Mouse (Mus musculus) c-Kit-positive CD71-negative TER-119-negative erythroid progenitor cells, embryonic 14.5 days (primary cell): ENCODE data around the gene Fndc1.

Experiments
- DNase-seq: peaks from one replicate; pipeline ENCODE4 v3.0.0-alpha.2; 2013; ENCODE audit warnings: low read depth

Fndc1 gene

DNA sequence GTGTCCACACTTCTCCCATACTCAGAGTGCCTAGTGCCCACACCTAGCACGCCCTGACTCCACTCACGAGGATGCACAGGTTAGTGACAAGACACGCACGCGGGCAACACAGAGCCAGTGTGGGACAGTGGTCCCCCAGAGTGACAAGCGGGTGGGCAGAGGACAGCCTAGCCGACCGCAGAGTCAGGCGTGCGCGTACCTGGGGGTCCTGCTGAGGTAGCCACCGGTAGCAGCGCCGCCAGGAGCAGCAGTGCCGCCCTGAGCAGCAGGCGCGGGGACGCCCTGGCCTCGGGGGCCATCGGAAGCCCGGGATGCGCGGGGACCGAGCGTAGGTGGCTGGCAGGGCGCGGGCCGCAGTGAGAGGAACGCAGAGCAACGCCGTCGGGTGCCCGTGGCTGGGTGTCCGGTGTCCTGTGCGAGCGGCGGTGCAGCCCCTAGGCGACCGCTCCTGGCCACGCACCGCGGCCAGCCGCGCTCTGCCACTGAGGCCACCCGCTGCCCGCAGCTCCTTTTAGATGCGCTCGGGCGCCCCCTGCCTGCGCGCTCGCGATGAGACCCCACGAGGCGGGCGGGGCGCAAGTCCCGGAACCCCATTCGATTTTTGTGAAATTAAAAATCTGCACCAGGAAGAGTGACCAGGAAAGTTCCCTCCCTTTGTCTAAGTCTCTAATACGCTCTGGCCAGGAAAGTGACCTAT is at the start of gene Fndc1:
Gene Fndc1, minus strand, starts transcription at position 484 of the 697 bp plus-strand sequence.
- DNase-seq, result peak; percentile 20

- no peak for DNase-seq
Observed at GRCm38 (mm10) chr17:7876541-7876940, 49.4 kb upstream of the Fndc1 start.

- no peak for DNase-seq
Observed at GRCm38 (mm10) chr17:7875941-7876461, 48.9 kb upstream of the Fndc1 start.

GRCm38 (mm10) chr17:7874776-7875531 is 47.9 kb upstream of the Fndc1 start:
- no peak for DNase-seq

- DNase-seq, result no peak
Observed at GRCm38 (mm10) chr17:7873382-7873781, 46.3 kb upstream of the Fndc1 start.

DNA sequence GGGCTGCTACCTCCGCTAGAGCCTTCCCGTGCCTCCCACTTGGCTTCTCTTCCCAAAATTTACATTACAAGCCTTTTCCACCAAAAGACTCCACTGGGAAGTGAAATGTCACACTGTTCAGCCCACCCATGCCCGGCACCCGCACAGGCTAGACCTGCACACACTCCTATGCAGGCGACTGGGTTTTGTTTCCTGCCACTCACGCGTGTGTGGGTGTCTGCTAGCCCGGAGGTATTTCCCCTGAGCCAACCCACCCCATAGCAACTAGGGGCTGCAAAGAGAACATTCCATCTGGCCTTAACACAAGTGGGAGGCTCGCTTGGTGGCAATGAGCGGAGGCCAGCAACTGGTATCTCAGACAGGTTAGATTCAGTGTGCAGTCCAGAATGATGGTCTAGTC is 44.7 kb upstream of the Fndc1 start:
- DNase-seq, result no peak

DNA sequence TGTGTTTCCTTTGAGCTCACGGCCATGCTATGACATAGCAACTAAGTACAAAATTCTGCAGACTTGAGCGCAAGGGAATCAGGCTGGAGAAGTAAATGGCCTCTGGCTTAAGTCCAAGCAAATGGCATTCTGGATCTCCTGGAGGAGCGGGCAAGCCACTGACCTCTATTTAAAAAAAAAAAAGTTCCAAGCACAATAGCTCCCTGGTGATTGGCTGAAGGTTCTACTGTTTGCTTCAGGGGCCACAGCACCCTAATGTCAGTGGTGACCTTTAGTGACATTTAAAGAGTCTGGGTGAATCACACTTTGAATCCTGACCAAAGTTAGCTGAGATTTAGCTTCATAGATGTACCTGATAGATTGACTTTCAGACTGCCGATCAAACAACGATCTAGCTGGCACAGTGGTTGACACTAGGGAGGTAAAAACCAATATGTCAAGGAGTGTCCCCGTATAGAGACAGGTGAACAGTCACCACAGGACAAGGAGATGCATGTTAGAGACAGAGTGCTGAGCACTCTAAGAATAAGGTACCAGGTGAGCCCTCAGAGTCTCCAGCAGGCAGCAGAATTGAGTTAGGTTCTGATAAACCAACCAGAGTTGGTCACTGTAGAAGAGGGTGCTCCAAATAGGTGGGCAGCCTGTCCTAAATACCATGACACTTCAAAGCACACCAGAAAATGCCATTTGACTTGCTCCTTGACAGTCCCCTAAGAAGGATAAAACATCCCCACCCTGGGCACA is 43.9 kb upstream of the Fndc1 start:
- DNase-seq, result no peak

DNA sequence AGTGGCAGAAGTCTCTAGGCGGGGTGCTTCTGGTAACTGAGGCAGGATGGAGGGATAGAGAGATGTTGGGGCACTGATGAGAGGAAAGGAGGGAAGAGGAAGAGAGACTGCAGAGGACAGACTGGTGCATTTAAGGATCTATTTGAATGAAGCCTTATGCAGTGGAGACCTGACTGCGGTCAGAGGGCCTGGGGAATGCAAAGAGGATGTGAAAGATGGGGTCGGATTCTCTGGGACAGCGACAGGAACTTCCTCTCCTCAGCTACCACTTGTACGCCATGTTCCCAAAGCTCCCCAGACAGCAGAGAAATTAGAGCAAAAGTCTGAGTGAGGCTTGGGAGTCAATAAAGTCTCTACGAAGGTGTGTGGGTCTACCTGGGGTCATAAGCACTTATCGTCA is 42.0 kb upstream of the Fndc1 start:
- no peak for DNase-seq

GRCm38 (mm10) chr17:7868631-7869030 is 41.5 kb upstream of the Fndc1 start:
- DNase-seq, result peak; percentile 65

- peak; percentile 46 for DNase-seq
Observed at GRCm38 (mm10) chr17:7864740-7865139, 37.6 kb upstream of the Fndc1 start.

- DNase-seq, result peak; percentile 66
Observed at GRCm38 (mm10) chr17:7863745-7864144, 36.6 kb upstream of the Fndc1 start.

DNA sequence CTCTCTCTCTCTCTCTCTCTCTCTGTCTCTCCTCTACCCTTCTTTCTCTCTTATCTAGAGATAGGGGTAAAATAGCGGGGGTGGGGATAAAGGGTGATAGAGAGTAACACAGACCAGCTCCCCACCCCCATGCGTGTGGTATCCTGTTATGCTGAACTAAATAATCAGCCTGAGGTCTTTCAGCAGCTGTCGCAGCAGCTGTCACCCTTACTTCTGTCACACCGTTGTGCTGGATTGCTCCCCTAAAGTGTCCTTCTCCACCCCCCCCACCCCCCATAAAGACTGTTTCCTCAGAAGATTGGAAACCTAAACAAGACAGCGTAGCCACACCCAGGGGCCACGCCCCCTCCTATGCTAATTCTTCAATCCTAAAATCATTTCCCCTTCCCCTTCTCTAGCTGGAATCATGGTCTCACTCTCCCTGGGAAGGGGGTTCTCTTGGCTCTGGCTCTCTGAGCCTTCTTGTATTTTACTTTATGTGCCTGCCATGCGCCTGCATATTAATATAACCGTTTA is 33.8 kb upstream of the Fndc1 start:
- DNase-seq, result no peak

GRCm38 (mm10) chr17:7857658-7858057 is 30.6 kb upstream of the Fndc1 start:
- DNase-seq, result no peak

GRCm38 (mm10) chr17:7855851-7856250 is 28.7 kb upstream of the Fndc1 start:
- DNase-seq, result no peak

GRCm38 (mm10) chr17:7851979-7852378 is 24.9 kb upstream of the Fndc1 start:
- DNase-seq, result no peak

GRCm38 (mm10) chr17:7851527-7851926 is 24.4 kb upstream of the Fndc1 start:
- no peak for DNase-seq

DNA sequence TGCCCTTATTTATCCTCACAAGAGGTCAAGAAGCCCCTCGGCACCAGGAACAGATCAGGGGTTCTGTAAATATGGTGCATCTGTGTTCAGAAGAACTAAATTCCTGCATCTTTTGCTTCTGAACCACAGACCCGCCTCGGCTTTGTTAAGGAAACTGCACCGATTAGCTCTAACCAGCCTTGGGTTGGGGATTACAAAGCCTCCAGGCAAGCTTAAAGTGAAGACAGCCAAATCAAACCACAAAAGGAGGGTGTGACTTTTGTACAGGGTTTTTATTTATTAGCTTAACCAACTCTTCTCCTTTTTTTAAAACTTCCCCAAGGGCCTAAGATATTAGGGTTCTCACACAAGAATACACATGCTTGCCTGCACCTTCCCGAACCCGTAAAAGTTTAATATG is 23.1 kb upstream of the Fndc1 start:
- no peak for DNase-seq

- no peak for DNase-seq
Observed at GRCm38 (mm10) chr17:7840505-7841290, 13.6 kb upstream of the Fndc1 start.

- DNase-seq, result no peak
Observed at GRCm38 (mm10) chr17:7827586-7827985, 484 bp upstream of the Fndc1 start.

DNA sequence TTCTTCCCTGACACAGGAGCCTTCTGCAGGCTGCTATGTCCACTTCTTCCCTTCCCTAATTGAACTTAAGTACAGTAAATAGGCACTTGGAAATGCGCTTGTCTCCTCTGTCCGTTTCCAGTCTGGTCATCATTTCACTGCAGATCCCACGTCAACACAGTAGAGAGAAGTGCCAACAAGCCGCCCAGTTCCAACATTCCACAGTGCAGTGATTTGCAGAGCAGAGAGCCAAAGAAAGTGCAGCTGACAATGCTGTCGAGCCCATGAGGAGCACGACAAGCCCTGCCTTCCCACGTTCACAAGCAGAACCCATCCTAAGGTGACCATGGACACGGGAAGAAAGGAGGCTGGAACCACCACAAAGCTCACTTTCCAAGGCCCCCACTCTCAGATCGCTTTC is 1.7 kb downstream of the Fndc1 start:
- no peak for DNase-seq

- DNase-seq, result peak; percentile 17
Observed at GRCm38 (mm10) chr17:7821553-7822186, 5.4 kb downstream of the Fndc1 start.
